Mouse (Mus musculus) intestine, postnatal 0 days (tissue): ENCODE measurements around the gene Sh3gl1. TPM values are rescaled to one million over a fixed set of nuclear protein-coding genes. Genes with fewer than 3 reads are reported as not detected.
A peak's percentile ranks its signal among the peaks of the same experiment; 100 is the strongest.
"Not testable (repeated sequence)": the region's sequence is repeated elsewhere in the genome, so short reads cannot be mapped to it uniquely, and the experiment has no call there.

Source experiments
- ATAC-seq: fragments of 200-750 bp; cut with Nextera tagmentation; 2 replicates; pipeline ENCODE4 v1.8.0; 2017; ENCODE audit warnings: mild to moderate bottlenecking, moderate TSS enrichment, moderate library complexity
- H3K27ac ChIP-seq: fragments of 300-500 bp; sonication (generic); 2 replicates; pipeline ENCODE4 v1.5.1; 2014; ENCODE audit warnings: mild to moderate bottlenecking, low read depth, low read length, moderate library complexity
- H3K27me3 ChIP-seq: fragments of 300-500 bp; sonication (generic); replicated peaks from 2 replicates; pipeline ENCODE4 v1.6.1; 2014; ENCODE audit warnings: low read length, mixed read lengths; ENCODE audit not compliant: control insufficient read depth, insufficient read depth
- H3K36me3 ChIP-seq: fragments of 300-500 bp; sonication (generic); 2 replicates; pipeline ENCODE4 v1.6.1; 2014; ENCODE audit warnings: mild to moderate bottlenecking, moderate library complexity; ENCODE audit not compliant: control insufficient read depth, insufficient read depth
- H3K4me1 ChIP-seq: fragments of 300-500 bp; sonication (generic); replicated peaks from 2 replicates; pipeline ENCODE4 v1.6.1; 2014; ENCODE audit warnings: antibody characterized with exemption, low read length, mixed read lengths; ENCODE audit not compliant: control insufficient read depth, insufficient read depth
- H3K4me2 ChIP-seq: fragments of 300-500 bp; sonication (generic); replicated peaks from 2 replicates; pipeline ENCODE4 v1.6.1; 2014; ENCODE audit warnings: low read depth, mild to moderate bottlenecking, moderate library complexity
- H3K4me3 ChIP-seq: fragments of 300-500 bp; sonication (generic); 2 replicates; pipeline ENCODE4 v1.5.1; 2014; ENCODE audit warnings: low read depth, low read length
- H3K9ac ChIP-seq: fragments of 300-500 bp; sonication (generic); 2 replicates; pipeline ENCODE4 v1.6.1; 2014; ENCODE audit warnings: mild to moderate bottlenecking, low read depth, low read length
- H3K9me3 ChIP-seq: fragments of 300-500 bp; sonication (generic); 2 replicates; pipeline ENCODE4 v1.6.1; 2016; ENCODE audit warnings: mixed run types; ENCODE audit not compliant: control insufficient read depth
- CTCF ChIP-seq: sonication (generic); IDR thresholded peaks from 2 replicates; pipeline ENCODE4 v1.5.1; 2016; ENCODE audit warnings: low read depth, mild to moderate bottlenecking, control low read depth, antibody characterized with exemption, moderate library complexity
- WGBS: fragments of 180-500 bp; shearing (Covaris S2); extraction: QIAGEN DNeasy Blood & Tissue Kit; methylation state at CpG from one replicate; pipeline ENCODE4 v1.1.7; 2014; 5-methylcytosine and 5-hydroxymethylcytosine counted together
- polyA plus RNA-seq: library from polyadenylated mRNA; unstranded; fragments of >200 nt; fragmentation: Nextera tagmentation; extraction: Ambion mirVana; gene quantifications from 2 replicates; pipeline ENCODE4 v1.2.1, GENCODE M21; 2015

The Sh3gl1 gene
- polyA plus RNA-seq, 1 experiment from 2014 or later = 97.0 TPM

DNA sequence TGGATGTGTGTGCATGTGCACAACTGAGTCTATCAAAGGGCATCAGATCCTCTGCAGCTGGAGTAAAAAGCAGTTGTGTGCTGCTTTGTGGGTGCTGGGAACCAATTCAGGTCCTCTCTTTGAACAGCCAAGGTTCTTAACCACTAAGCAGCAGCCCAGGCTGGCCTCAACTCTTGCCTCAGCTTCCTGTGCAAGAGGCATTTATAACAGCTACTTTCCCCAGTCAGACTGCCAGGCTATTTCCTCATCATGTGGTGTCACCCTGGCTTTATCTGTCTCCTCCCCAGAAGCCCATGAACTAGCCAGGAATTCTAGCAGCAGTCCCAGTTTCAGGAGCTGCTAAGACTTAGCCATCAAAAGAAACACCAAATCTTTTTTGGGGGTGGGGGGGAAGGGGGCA lies 30.0 kb upstream of the Sh3gl1 start:
- Histone ChIP-seq H3K9me3 (no peaks in the 10 kb centered on the region), H3K4me1 (no peaks in the 10 kb centered on the region), H3K36me3 (peaks cover 92% of the 10 kb centered on the region), H3K27me3 (no peaks in the 10 kb centered on the region), H3K27ac (no peak overlapping the region), H3K4me3 (no peak overlapping the region), H3K4me2 (no peak overlapping the region), H3K9ac (no peak overlapping the region)
- ATAC-seq = no peak
- TF ChIP-seq CTCF = no peak

DNA sequence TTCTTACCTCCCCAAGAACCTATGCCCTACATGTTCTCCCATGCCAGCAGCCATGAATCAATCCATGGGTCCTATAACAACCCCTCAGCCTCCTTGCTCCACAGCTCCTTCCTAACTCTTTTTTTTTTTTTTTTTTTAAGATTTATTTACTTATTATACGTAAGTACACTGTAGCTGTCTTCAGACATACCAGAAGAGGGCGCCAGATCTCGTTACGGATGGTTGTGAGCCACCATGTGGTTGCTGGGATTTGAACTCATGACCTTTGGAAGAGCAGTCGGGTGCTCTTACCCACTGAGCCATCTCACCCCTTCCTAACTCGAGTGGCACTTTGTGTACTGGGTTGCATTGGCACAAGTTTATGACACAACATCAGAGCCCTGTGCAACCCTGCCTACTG lies 29.3 kb upstream of the Sh3gl1 start:
- peak; percentile 32; the same call in 1 of the 2 replicates for TF ChIP-seq CTCF
- not testable (repeated sequence) for H3K9me3 ChIP-seq, ATAC-seq, H3K27me3 ChIP-seq, H3K4me3 ChIP-seq, H3K9ac ChIP-seq, H3K4me1 ChIP-seq, H3K4me2 ChIP-seq, H3K27ac ChIP-seq
- WGBS = 82% methylated on average over 6 of the region's 6 CpGs
- peaks cover 93% of the 10 kb centered on the region for H3K36me3 ChIP-seq

DNA sequence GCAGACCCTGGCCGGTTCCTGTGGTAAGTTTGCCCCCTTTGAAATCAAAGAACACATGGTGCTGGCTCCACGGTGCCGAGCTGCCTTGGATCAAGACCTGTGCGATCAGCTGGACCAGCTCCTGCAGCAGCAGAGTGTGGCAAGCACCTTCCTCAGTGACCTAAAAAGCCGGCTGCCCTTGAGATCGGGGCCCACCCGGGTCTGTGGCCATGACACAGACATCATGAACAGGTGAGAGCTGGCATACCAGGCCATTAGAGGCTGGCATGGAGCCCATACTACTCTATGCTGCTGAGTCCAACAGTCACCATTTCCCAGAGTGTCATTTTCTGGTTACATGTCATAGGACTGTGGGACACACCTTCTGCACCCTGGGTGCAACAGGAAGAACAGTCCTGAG lies 25.6 kb upstream of the Sh3gl1 start:
- WGBS = 92% methylated on average over 7 of the region's 7 CpGs
- ATAC-seq = no peak
- Histone ChIP-seq H3K4me3 (no peak overlapping the region), H3K36me3 (peaks cover 88% of the 10 kb centered on the region), H3K4me1 (no peaks in the 10 kb centered on the region), H3K27ac (peak overlapping the region; percentile 15; the same call in 1 of the 2 replicates), H3K9me3 (no peaks in the 10 kb centered on the region), H3K27me3 (no peaks in the 10 kb centered on the region), H3K9ac (no peak overlapping the region), H3K4me2 (no peak overlapping the region)
- TF ChIP-seq CTCF = no peak

DNA sequence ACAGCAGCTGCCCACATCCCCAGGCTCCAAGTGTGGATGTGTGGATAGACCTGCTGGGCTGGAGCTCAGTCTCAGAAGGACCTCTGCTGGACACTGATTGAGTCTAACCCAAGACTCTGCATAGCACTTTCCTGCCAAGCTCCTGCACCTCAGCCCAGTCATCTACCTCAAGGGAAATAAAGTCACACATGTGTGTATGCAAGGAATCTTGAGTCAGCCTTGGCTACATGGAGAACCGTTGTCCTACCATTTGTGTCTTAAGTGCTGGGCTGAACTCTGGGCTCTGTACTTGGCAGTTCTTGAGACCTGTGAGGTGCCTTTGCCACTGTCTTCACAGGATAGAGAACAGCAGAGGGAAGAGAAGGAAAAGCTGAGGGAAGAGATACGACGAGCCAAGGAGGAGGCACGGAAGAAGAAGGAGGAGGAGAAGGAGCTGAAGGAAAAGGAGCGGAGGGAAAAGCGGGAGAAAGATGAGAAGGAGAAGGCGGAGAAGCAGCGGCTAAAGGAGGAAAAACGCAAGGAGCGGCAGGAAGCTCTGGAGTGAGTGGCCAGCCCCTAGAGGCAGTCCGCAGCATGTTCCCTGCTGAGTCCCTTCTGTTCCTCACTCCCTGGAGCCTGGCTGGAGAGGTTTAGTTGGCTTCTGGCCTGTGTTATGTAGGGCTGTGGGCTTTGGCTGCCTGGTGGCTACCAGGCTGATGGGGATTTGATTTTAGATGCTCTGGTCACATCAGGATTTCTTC lies 21.1 kb upstream of the Sh3gl1 start:
- Histone ChIP-seq H3K27me3 (no peaks in the 10 kb centered on the region), H3K9ac (no peak overlapping the region), H3K27ac (no peak overlapping the region), H3K9me3 (no peaks in the 10 kb centered on the region), H3K4me2 (no peak overlapping the region), H3K4me3 (no peak overlapping the region), H3K4me1 (no peaks in the 10 kb centered on the region), H3K36me3 (peaks cover 63% of the 10 kb centered on the region)
- ATAC-seq = no peak
- WGBS = 92% methylated on average over 11 of the region's 11 CpGs
- peak; percentile 19; the same call in 1 of the 2 replicates for TF ChIP-seq CTCF

DNA sequence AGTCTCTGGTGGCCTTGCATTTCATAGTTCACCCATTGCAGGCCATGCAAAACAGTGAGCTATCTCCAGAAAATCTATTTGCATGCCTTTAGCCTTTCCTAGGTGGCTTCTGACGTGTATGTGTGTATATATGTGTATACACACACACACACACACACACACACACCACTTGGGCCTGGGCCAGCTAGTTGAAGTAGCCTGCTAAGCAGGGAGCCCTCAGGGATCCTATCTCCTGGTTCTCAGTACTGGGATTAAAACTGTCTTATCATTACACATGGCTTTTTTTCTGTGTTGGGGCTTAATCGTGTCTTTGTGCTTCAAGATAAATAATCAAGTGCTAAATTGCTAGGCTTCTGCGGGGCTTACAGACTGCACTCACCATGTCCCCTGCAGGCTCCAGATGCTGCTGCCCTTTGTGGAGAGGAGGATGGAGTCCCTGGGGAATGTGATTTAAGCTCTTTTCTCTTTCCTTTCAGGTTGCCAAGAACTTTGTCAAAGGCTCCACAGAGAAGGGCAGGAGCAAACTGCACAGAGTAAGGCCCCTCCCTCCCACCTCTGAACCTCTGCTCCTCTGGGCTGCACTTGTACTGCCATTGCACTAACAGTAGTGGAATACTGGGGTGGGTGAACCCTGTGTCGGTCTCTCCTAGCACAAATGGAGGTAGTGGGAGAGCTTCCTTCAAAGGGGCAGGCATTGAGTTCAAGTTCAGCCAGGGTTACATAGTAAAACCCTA lies 19.7 kb upstream of the Sh3gl1 start:
- no peaks in the 10 kb centered on the region for H3K4me1 ChIP-seq
- ATAC-seq = no peak
- no peaks in the 10 kb centered on the region for H3K27me3 ChIP-seq
- no peak overlapping the region for H3K9ac ChIP-seq
- H3K4me2 ChIP-seq = no peak overlapping the region
- H3K36me3 ChIP-seq = peaks cover 49% of the 10 kb centered on the region
- H3K9me3 ChIP-seq = no peaks in the 10 kb centered on the region
- WGBS = 60% methylated on average over 4 of the region's 4 CpGs
- TF ChIP-seq CTCF = no peak
- H3K27ac ChIP-seq = no peak overlapping the region
- H3K4me3 ChIP-seq = no peak overlapping the region

DNA sequence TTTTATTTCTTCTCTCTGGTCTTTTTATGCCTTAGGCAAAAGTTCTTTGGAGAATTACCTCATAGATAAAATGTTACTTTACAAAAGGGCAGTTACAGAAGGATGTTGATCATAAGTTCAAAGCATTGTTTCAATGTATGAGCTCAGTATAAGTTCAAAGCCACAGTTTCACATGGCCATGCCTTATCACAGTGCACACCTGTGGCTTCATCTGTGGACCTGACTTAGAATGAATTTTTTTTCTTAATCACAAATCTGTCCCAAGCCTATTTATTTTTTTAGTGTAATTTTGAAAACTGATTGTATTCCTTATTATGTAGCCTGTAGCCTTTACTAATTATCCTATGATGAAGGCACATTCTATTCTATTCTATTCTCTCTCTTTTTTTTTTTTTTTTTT lies 18.5 kb upstream of the Sh3gl1 start:
- no peak for TF ChIP-seq CTCF
- Histone ChIP-seq H3K9me3 (no peaks in the 10 kb centered on the region), H3K4me1 (no peaks in the 10 kb centered on the region), H3K27me3 (no peaks in the 10 kb centered on the region), H3K27ac (no peak overlapping the region), H3K9ac (no peak overlapping the region), H3K4me3 (no peak overlapping the region), H3K36me3 (peaks cover 41% of the 10 kb centered on the region), H3K4me2 (no peak overlapping the region)
- no peak for ATAC-seq
